Mouse (Mus musculus): ENCODE results near the gene Kcnj15. TPM values are rescaled to one million over a fixed set of nuclear protein-coding genes. Genes with fewer than 3 reads are reported as not detected.
A peak's percentile ranks its signal among the peaks of the same experiment; 100 is the strongest.

Kcnj15 gene
- polyA plus RNA-seq, 1 experiment from 2014 or later = 3.8 TPM

GRCm38 (mm10) chr16:95297651-95298050 lies 40.3 kb downstream of the Kcnj15 start:
- no peak overlapping the region for H3K9ac ChIP-seq
- H3K4me2 ChIP-seq = no peak overlapping the region
- 49% methylated on average over 3 of the region's 3 CpGs for WGBS
- H3K27ac ChIP-seq = no peak overlapping the region
- H3K36me3 ChIP-seq = no peaks in the 10 kb centered on the region
- H3K4me3 ChIP-seq = no peak overlapping the region
- H3K9me3 ChIP-seq (replicated peaks) = no peaks in the 10 kb centered on the region
- no peaks in the 10 kb centered on the region for H3K27me3 ChIP-seq
- no peak for ATAC-seq (replicated peaks; ENCODE audit: insufficient number of reproducible peaks, insufficient read depth, low FRiP score, low read depth)
- peaks cover 5% of the 10 kb centered on the region; the same call in 1 of the 2 replicates for H3K4me1 ChIP-seq (replicated peaks)

DNA sequence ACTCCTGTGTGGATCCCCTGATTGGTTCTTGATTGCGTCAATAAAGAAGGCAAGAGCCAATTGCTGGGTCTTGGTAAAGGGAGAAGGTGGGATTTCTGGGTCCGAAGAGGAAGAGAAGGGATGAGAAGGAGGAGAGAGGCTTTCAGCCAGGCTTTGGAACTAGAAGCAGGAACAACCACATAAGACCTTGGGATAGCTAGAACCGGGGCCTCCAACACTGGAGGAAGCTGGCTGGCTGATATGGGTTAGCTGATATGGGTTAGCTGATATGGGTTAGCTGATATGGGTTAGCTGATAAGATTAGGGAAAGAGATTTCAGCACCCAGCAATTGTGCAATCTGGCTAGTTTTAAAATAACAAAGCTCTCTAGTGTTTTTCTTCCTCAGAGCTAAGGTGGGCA lies 44.3 kb downstream of the Kcnj15 start:
- Histone ChIP-seq H3K36me3 (no peaks in the 10 kb centered on the region), H3K9ac (no peak overlapping the region), H3K27ac (no peak overlapping the region), H3K9me3 (replicated peaks) (no peaks in the 10 kb centered on the region), H3K4me2 (no peak overlapping the region), H3K4me3 (no peak overlapping the region), H3K4me1 (replicated peaks) (0 out of 2 replicates have a peak, but pooled peaks cover 7% of the 10 kb centered on the region), H3K27me3 (no peaks in the 10 kb centered on the region)
- no peak for ATAC-seq (replicated peaks; ENCODE audit: insufficient number of reproducible peaks, insufficient read depth, low FRiP score, low read depth)
- 60% methylated on average over 3 of the region's 3 CpGs for WGBS

GRCm38 (mm10) chr16:95303676-95304075 lies 46.3 kb downstream of the Kcnj15 start:
- Histone ChIP-seq H3K9ac (no peak overlapping the region), H3K4me3 (no peak overlapping the region), H3K27me3 (no peaks in the 10 kb centered on the region), H3K36me3 (no peaks in the 10 kb centered on the region), H3K9me3 (replicated peaks) (no peaks in the 10 kb centered on the region), H3K4me1 (replicated peaks) (0 out of 2 replicates have a peak, but pooled peaks cover 7% of the 10 kb centered on the region), H3K27ac (peak overlapping the region; percentile 31), H3K4me2 (no peak overlapping the region)
- ATAC-seq (replicated peaks; ENCODE audit: insufficient number of reproducible peaks, insufficient read depth, low FRiP score, low read depth) = 0 out of 2 replicates have a peak, but pooled peaks have one; percentile 22
- WGBS = 30% methylated on average over 9 of the region's 9 CpGs

- no peak overlapping the region for H3K4me2 ChIP-seq
- 69% methylated on average over 3 of the region's 3 CpGs for WGBS
- ATAC-seq (replicated peaks; ENCODE audit: insufficient number of reproducible peaks, insufficient read depth, low FRiP score, low read depth) = no peak
- no peak overlapping the region for H3K9ac ChIP-seq
- no peaks in the 10 kb centered on the region for H3K27me3 ChIP-seq
- H3K4me3 ChIP-seq = no peak overlapping the region
- no peaks in the 10 kb centered on the region for H3K36me3 ChIP-seq
- H3K9me3 ChIP-seq (replicated peaks) = no peaks in the 10 kb centered on the region
- H3K4me1 ChIP-seq (replicated peaks) = 0 out of 2 replicates have a peak, but pooled peaks cover 7% of the 10 kb centered on the region
- H3K27ac ChIP-seq = no peak overlapping the region
Observed at GRCm38 (mm10) chr16:95307823-95308360, 50.5 kb downstream of the Kcnj15 start.

DNA sequence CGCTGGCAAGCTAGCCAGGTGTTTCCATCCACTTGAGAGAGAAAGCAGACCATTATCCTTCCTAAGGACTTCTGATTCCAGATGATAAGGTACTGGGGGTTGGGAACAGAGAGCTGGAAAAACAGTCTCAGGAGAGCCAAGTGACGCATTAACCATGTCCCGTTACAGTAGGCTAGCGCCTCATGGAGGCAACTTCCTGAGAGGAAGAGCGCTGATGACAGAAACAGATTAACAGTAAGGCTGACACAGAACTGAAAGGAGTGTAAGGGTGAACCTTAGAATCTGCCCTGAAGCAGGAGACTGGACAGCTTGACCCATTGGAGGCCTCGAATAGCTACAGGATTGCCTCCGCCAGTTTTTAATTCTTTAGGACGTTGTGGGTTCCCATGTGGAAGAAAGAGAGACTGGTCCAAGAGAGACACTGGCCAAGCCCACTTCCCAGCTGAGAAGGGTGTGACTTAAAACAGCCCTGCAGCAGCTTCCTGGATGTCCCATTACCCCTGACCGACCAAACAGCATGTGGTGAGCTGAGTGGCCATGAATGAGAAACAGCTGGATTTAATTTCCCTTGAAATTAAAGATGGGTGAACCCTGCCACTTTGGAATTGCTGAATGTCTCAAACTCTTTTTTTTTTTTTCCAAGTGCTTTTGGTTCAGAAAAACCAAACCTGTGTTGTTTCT lies 64.7 kb downstream of the Kcnj15 start:
- WGBS = 40% methylated on average over 9 of the region's 9 CpGs
- H3K36me3 ChIP-seq = no peaks in the 10 kb centered on the region
- no peaks in the 10 kb centered on the region for H3K9me3 ChIP-seq (replicated peaks)
- no peak overlapping the region for H3K4me2 ChIP-seq
- peak overlapping the region; percentile 14; the same call in 1 of the 2 replicates for H3K27ac ChIP-seq
- H3K27me3 ChIP-seq = no peaks in the 10 kb centered on the region
- ATAC-seq (replicated peaks; ENCODE audit: insufficient number of reproducible peaks, insufficient read depth, low FRiP score, low read depth) = peak; percentile 39; the same call in 1 of the 2 replicates
- no peak overlapping the region for H3K4me3 ChIP-seq
- H3K4me1 ChIP-seq (replicated peaks) = no peaks in the 10 kb centered on the region
- no peak overlapping the region for H3K9ac ChIP-seq

DNA sequence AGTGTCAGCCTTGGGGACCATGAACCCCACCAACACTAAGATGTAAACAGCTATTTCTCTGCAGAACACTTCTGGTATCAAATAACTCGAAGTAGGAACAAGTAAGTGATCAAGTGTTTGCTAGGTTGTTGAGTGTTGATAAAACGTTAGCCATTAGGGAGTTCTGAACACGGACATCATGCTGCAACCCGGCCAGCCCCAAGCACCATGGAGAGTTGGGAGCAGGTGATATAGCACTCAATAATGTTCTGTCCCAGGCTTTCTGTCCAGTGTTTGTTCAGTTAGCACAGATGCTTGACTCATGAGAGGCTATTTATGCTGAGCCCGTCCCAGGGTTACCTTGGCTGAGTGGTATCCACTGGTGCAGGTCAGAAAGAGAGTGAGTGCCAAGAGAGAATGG lies 74.8 kb downstream of the Kcnj15 start:
- Histone ChIP-seq H3K27ac (no peak overlapping the region), H3K4me1 (replicated peaks) (no peaks in the 10 kb centered on the region), H3K4me3 (no peak overlapping the region), H3K36me3 (no peaks in the 10 kb centered on the region), H3K9me3 (replicated peaks) (no peaks in the 10 kb centered on the region), H3K9ac (no peak overlapping the region), H3K27me3 (no peaks in the 10 kb centered on the region), H3K4me2 (no peak overlapping the region)
- no peak for ATAC-seq (replicated peaks; ENCODE audit: insufficient number of reproducible peaks, insufficient read depth, low FRiP score, low read depth)
- 67% methylated on average over 5 of the region's 5 CpGs for WGBS

GRCm38 (mm10) chr16:95340885-95341791 lies 83.8 kb downstream of the Kcnj15 start:
- Histone ChIP-seq H3K36me3 (no peaks in the 10 kb centered on the region), H3K27me3 (no peaks in the 10 kb centered on the region), H3K4me1 (replicated peaks) (peaks cover 15% of the 10 kb centered on the region), H3K4me2 (peak overlapping the region; percentile 44), H3K9ac (no peak overlapping the region), H3K4me3 (peak overlapping the region; percentile 12; the same call in 1 of the 2 replicates), H3K9me3 (replicated peaks) (no peaks in the 10 kb centered on the region), H3K27ac (peak overlapping the region; percentile 40)
- ATAC-seq (replicated peaks; ENCODE audit: insufficient number of reproducible peaks, insufficient read depth, low FRiP score, low read depth) = peak; percentile 83
- WGBS = 27% methylated on average over 28 of the region's 28 CpGs

GRCm38 (mm10) chr16:95342030-95342429 lies 84.7 kb downstream of the Kcnj15 start:
- H3K27me3 ChIP-seq = no peaks in the 10 kb centered on the region
- no peaks in the 10 kb centered on the region for H3K36me3 ChIP-seq
- no peak overlapping the region for H3K9ac ChIP-seq
- ATAC-seq (replicated peaks; ENCODE audit: insufficient number of reproducible peaks, insufficient read depth, low FRiP score, low read depth) = no peak
- H3K27ac ChIP-seq = no peak overlapping the region
- no peak overlapping the region for H3K4me3 ChIP-seq
- peaks cover 22% of the 10 kb centered on the region for H3K4me1 ChIP-seq (replicated peaks)
- WGBS = 61% methylated on average over 8 of the region's 8 CpGs
- H3K4me2 ChIP-seq = no peak overlapping the region
- no peaks in the 10 kb centered on the region for H3K9me3 ChIP-seq (replicated peaks)

DNA sequence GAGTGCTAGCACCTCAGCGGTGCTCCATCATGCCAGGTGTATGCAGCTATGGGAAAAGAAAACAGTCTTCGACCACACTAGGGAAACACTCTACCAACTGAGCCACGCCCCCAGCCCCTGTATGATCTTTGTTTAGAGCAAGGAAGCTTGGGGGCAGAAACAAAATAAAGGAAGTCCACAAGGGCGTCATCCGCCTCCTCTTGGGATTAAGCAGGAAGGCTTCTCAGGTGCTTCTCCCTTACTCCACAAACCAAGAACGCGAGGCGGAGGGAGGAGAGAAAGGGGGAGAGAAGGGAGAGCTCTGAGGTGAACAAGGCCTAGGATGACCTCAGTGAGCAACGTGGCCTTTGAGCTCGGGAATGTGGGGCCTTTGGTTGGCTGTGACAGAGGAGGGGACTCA lies 87.6 kb downstream of the Kcnj15 start:
- Histone ChIP-seq H3K27ac (no peak overlapping the region), H3K9ac (no peak overlapping the region), H3K4me2 (no peak overlapping the region), H3K36me3 (no peaks in the 10 kb centered on the region), H3K4me1 (replicated peaks) (peaks cover 42% of the 10 kb centered on the region), H3K9me3 (replicated peaks) (no peaks in the 10 kb centered on the region), H3K27me3 (no peaks in the 10 kb centered on the region), H3K4me3 (no peak overlapping the region)
- no peak for ATAC-seq (replicated peaks; ENCODE audit: insufficient number of reproducible peaks, insufficient read depth, low FRiP score, low read depth)
- WGBS = 66% methylated on average over 10 of the region's 10 CpGs

- Histone ChIP-seq H3K9me3 (replicated peaks) (no peaks in the 10 kb centered on the region), H3K9ac (no peak overlapping the region), H3K4me1 (replicated peaks) (peaks cover 39% of the 10 kb centered on the region), H3K4me3 (no peak overlapping the region), H3K27ac (no peak overlapping the region), H3K36me3 (no peaks in the 10 kb centered on the region), H3K4me2 (no peak overlapping the region; the same call in 1 of the 2 replicates), H3K27me3 (no peaks in the 10 kb centered on the region)
- WGBS = 9% methylated on average over 5 of the region's 7 CpGs
- ATAC-seq (replicated peaks; ENCODE audit: insufficient number of reproducible peaks, insufficient read depth, low FRiP score, low read depth) = no peak
Observed at GRCm38 (mm10) chr16:95345882-95346281, 88.5 kb downstream of the Kcnj15 start.

- H3K36me3 ChIP-seq = no peaks in the 10 kb centered on the region
- H3K27me3 ChIP-seq = no peaks in the 10 kb centered on the region
- H3K9ac ChIP-seq = no peak overlapping the region
- H3K27ac ChIP-seq = peak overlapping the region; percentile 74
- H3K4me1 ChIP-seq (replicated peaks) = peaks cover 33% of the 10 kb centered on the region
- 9% methylated on average over 3 of the region's 3 CpGs for WGBS
- no peaks in the 10 kb centered on the region for H3K9me3 ChIP-seq (replicated peaks)
- 0 out of 2 replicates have a peak overlapping the region, but pooled peaks have one; percentile 6 for H3K4me2 ChIP-seq
- no peak overlapping the region for H3K4me3 ChIP-seq
- peak; percentile 84 for ATAC-seq (replicated peaks; ENCODE audit: insufficient number of reproducible peaks, insufficient read depth, low FRiP score, low read depth)
Observed at GRCm38 (mm10) chr16:95347202-95347601, 89.8 kb downstream of the Kcnj15 start.
